Mouse (Mus musculus) kidney, embryonic 14.5 days (tissue): Measurements from ENCODE around the gene Atp5e. TPM values are rescaled to one million over a fixed set of nuclear protein-coding genes. Genes with fewer than 3 reads are reported as not detected.

ENCODE experiments used
- ATAC-seq: fragments of 200-750 bp; cut with Nextera tagmentation; 2 replicates; pipeline ENCODE4 v1.8.0; 2017; ENCODE audit warnings: moderate number of reproducible peaks, mild to moderate bottlenecking, moderate TSS enrichment, moderate library complexity; ENCODE audit not compliant: low FRiP score, low TSS enrichment
- H3K27ac ChIP-seq: fragments of 300-500 bp; sonication (generic); 2 replicates; pipeline ENCODE4 v1.5.1; 2014; ENCODE audit warnings: low read depth, mild to moderate bottlenecking, low read length, moderate library complexity, mixed read lengths
- H3K27me3 ChIP-seq: fragments of 300-500 bp; sonication (generic); 2 replicates; pipeline ENCODE4 v1.6.1; 2014; ENCODE audit warnings: mild to moderate bottlenecking, low read length; ENCODE audit not compliant: control insufficient read depth, insufficient read depth
- H3K36me3 ChIP-seq: fragments of 300-500 bp; sonication (generic); 2 replicates; pipeline ENCODE4 v1.6.1; 2014; ENCODE audit warnings: low read length, mixed read lengths; ENCODE audit not compliant: control insufficient read depth, insufficient read depth
- H3K4me1 ChIP-seq: fragments of 300-500 bp; sonication (generic); 2 replicates; pipeline ENCODE4 v1.6.1; 2014; ENCODE audit warnings: low read length, mixed read lengths; ENCODE audit not compliant: control insufficient read depth, insufficient read depth
- H3K4me2 ChIP-seq: fragments of 300-500 bp; sonication (generic); replicated peaks from 2 replicates; pipeline ENCODE4 v1.6.1; 2014; ENCODE audit warnings: low read depth, mild to moderate bottlenecking, low read length
- H3K4me3 ChIP-seq: fragments of 300-500 bp; sonication (generic); 2 replicates; pipeline ENCODE4 v1.5.1; 2014; ENCODE audit warnings: mild to moderate bottlenecking, low read length
- H3K9ac ChIP-seq: fragments of 300-500 bp; sonication (generic); 2 replicates; pipeline ENCODE4 v1.6.1; 2014; ENCODE audit warnings: low read depth, mild to moderate bottlenecking, low read length, moderate library complexity
- H3K9me3 ChIP-seq: fragments of 300-500 bp; sonication (generic); 2 replicates; pipeline ENCODE4 v1.6.1; 2016; ENCODE audit warnings: low read length; ENCODE audit not compliant: control insufficient read depth
- WGBS: fragments of 180-500 bp; shearing (Covaris S2); extraction: QIAGEN DNeasy Blood & Tissue Kit; methylation state at CpG from one replicate; pipeline ENCODE4 v1.1.7; 2014; 5-methylcytosine and 5-hydroxymethylcytosine counted together
- polyA plus RNA-seq: library from polyadenylated mRNA; unstranded; fragments of >200 nt; fragmentation: Nextera tagmentation; extraction: Ambion mirVana; gene quantifications from 2 replicates; pipeline ENCODE4 v1.2.1, GENCODE M21; 2014

Atp5e gene
- polyA plus RNA-seq, 1 experiment from 2014 or later: 829 TPM

DNA sequence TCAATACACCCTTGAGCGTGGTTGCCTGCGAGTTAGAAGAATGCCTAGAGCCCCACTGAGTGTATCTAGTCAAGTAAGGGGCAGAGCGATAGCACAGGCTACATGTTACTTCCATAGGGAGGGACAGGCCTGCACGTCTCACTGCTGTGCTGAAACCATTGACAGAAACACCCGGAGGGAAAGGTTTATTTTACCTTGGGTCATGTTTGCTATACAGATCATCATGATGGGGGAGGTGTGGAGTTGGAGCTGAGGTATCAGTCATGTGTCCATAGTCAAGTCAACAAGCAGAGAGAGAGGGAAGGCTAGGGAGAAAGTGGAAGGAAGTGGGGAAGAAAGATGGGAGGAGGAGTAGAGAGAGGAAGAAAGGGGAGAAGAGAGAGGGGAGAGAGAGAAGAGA, 23.1 kb upstream of the Atp5e start:
- Histone ChIP-seq H3K9ac (no peak overlapping the region), H3K9me3 (no peaks in the 10 kb centered on the region), H3K4me1 (no peaks in the 10 kb centered on the region), H3K36me3 (no peaks in the 10 kb centered on the region), H3K27me3 (no peaks in the 10 kb centered on the region), H3K4me2 (no peak overlapping the region), H3K4me3 (no peak overlapping the region), H3K27ac (no peak overlapping the region)
- 82% methylated on average over 5 of the region's 5 CpGs for WGBS
- no peak for ATAC-seq

DNA sequence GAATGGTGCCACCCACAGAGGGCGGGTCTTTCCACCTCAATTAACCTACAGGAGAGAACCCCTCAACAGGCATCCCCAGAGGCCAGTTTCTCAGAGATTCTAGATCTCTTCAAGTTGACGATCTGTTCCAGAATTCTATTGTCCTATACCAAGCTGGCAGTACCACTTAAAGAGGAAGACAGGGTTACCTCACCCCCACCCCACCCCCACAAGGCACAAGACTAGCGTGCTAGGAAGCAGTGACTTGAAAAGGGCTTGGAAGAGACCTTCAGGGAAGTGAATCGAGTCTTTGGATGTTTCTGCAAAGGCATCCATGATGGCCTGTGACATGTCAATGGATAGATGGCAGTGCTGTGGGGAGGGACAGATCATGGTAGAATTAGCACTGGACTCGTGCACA, 14.8 kb upstream of the Atp5e start:
- WGBS: 79% methylated on average over 5 of the region's 5 CpGs
- no peak for ATAC-seq
- no peak overlapping the region for H3K27ac ChIP-seq
- H3K9me3 ChIP-seq: no peaks in the 10 kb centered on the region
- no peaks in the 10 kb centered on the region for H3K36me3 ChIP-seq
- no peaks in the 10 kb centered on the region for H3K27me3 ChIP-seq
- H3K4me2 ChIP-seq: no peak overlapping the region
- H3K4me3 ChIP-seq: no peak overlapping the region
- H3K9ac ChIP-seq: no peak overlapping the region
- no peaks in the 10 kb centered on the region for H3K4me1 ChIP-seq

DNA sequence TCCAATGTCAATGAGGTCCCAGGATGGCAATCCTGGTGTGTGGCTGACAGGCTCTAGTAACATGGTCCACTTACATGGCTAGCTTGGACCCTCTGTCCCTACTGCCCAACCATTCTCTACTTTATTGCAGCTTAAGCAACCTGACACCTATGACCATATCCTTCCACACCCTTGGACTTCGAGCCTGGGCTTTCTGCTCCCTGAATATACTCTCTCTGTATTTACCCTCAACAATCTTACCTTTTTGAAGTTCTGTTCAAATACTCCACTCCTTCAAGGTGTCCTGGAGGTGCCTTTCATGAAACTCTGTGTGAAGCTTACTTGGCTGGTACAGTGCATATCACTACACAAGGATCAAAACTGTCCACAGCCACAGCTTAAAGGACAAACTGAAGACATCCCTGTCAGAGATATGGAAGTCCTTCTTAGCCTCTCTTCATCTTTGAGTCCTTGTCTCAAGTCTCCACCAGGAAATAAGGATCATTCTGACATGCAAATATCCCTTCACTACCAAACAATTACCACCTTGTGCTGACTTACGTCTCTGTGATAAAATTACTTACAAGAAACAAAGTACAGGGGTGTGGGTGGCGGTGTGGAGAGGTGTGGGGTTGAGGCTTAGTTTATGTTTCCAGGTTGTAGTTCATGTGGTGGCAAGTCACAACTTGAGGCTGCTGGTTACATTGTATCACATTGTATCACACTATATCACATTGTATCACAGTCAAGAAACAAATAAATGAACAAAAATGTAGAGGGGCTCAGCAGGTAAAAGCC, 13.8 kb upstream of the Atp5e start:
- Histone ChIP-seq H3K4me3 (no peak overlapping the region), H3K27ac (no peak overlapping the region), H3K9me3 (no peaks in the 10 kb centered on the region), H3K9ac (no peak overlapping the region), H3K36me3 (no peaks in the 10 kb centered on the region), H3K4me1 (peaks cover 3% of the 10 kb centered on the region; the same call in 1 of the 2 replicates), H3K27me3 (no peaks in the 10 kb centered on the region), H3K4me2 (no peak overlapping the region)
- WGBS: 60% methylated on average over 3 of the region's 3 CpGs
- no peak for ATAC-seq

DNA sequence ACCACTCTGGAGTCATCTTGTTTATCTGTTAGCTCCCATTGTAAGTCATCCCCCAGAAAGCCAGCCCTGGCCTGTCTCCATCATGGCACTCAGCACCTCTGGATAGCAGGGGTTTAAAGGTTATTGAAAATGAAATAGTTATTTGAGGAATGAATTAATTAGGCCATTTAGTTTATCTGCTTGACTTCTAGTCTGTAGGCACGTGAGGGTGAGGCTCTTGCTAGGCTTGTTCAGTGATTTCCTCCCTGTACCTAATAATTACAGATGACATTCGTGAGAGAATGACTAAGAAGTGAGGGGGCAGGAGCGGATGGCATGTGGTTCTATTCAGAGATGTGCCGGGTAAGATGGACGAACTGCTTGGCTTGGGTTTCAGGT, 9.6 kb upstream of the Atp5e start:
- no peaks in the 10 kb centered on the region for H3K27me3 ChIP-seq
- H3K4me1 ChIP-seq: peaks cover 19% of the 10 kb centered on the region
- 81% methylated on average over 5 of the region's 5 CpGs for WGBS
- ATAC-seq: no peak
- H3K36me3 ChIP-seq: peaks cover 7% of the 10 kb centered on the region; the same call in 1 of the 2 replicates
- peak overlapping the region; percentile 83 for H3K4me3 ChIP-seq
- peak overlapping the region; percentile 70; the same call in 1 of the 2 replicates for H3K27ac ChIP-seq
- peak overlapping the region; percentile 91 for H3K4me2 ChIP-seq
- 0 out of 2 replicates have a peak, but pooled peaks cover 2% of the 10 kb centered on the region for H3K9me3 ChIP-seq
- peak overlapping the region; percentile 51; the same call in 1 of the 2 replicates for H3K9ac ChIP-seq

DNA sequence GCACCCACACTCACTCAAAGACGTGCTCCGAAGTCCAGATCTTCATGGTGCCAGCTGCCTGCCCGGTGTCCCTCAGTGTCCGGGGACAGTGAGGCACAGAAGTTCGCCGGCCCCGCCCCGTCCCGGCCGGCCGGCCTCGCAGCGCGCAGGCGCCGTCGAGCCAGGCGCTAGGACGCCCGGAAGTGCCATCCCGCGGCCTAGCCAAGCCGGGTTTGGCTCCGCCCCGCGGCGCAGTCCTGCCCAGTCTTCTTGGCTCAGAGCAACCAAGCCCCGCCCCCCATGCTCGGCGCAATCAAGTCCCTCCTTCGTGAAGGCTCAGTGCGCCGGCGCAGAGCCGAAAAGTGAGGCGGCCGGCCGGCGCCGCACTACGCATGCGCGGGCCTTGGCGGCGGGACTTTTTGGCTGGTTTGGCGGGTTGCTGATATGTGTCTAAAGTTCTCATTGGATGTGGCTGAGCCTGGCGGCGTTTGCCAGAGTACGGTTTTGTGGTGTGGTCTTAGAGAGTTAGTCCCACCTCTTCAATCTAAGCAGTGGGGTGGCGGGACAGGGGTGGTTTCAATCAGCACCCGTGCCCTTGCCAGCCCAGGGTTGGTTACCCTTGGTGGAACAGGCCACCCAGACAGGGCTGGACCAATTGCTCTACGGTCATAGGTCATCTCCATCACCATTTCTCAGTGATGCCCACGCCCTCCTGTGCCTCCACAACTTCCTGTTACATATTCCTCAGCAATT, 9.1 kb upstream of the Atp5e start, which contains the start of gene Prelid3b:
Prelid3b (minus strand) TSS at position 264 of the 732 bp plus-strand sequence.
- peak within 1 kb of the TSS; percentile 91 for H3K4me2 ChIP-seq
- under 1% methylated on average over 53 of the region's 53 CpGs for WGBS

DNA sequence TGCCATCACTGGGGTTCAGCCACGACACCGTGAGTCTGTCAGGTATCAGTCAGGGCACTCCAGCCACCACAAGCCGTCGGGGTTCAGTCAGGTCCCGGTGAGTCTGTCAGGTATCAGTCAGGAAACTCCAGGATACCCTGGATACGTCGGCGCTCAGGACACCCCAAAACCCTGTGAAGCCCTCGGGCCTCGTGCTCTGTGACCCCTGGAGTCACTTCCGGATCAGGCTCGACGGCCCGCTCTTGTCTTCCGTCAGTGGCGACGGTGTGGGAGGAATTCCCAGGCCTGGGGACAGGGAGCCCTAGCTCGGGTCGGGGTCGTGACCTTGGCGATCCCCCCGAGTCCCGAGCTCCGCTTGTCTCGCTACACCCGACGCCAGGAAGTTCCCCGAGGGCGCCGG, 8.5 kb upstream of the Atp5e start:
- Histone ChIP-seq H3K36me3 (peaks cover 10% of the 10 kb centered on the region; the same call in 1 of the 2 replicates), H3K4me3 (peak overlapping the region; percentile 83), H3K9ac (peak overlapping the region; percentile 80), H3K9me3 (0 out of 2 replicates have a peak, but pooled peaks cover 2% of the 10 kb centered on the region), H3K4me2 (peak overlapping the region; percentile 91), H3K4me1 (peaks cover 19% of the 10 kb centered on the region), H3K27ac (peak overlapping the region; percentile 71; the same call in 1 of the 2 replicates), H3K27me3 (no peaks in the 10 kb centered on the region)
- ATAC-seq: peak; percentile 20; the same call in 1 of the 2 replicates
- WGBS: 8% methylated on average over 30 of the region's 30 CpGs

More for the DNA sequence above, 9.1 kb upstream of the Atp5e start, which contains the start of gene Prelid3b:
- H3K36me3 ChIP-seq: peaks cover 7% of the 10 kb centered on the region; the same call in 1 of the 2 replicates
- H3K4me3 ChIP-seq: peak within 1 kb of the TSS; percentile 83
- H3K27me3 ChIP-seq: no peaks in the 10 kb centered on the region
- H3K9ac ChIP-seq: peak within 1 kb of the TSS; percentile 80
- H3K4me1 ChIP-seq: peaks cover 19% of the 10 kb centered on the region
- peak; percentile 99 for ATAC-seq
- H3K9me3 ChIP-seq: 0 out of 2 replicates have a peak, but pooled peaks cover 2% of the 10 kb centered on the region
- H3K27ac ChIP-seq: peak within 1 kb of the TSS; percentile 71; the same call in 1 of the 2 replicates

DNA sequence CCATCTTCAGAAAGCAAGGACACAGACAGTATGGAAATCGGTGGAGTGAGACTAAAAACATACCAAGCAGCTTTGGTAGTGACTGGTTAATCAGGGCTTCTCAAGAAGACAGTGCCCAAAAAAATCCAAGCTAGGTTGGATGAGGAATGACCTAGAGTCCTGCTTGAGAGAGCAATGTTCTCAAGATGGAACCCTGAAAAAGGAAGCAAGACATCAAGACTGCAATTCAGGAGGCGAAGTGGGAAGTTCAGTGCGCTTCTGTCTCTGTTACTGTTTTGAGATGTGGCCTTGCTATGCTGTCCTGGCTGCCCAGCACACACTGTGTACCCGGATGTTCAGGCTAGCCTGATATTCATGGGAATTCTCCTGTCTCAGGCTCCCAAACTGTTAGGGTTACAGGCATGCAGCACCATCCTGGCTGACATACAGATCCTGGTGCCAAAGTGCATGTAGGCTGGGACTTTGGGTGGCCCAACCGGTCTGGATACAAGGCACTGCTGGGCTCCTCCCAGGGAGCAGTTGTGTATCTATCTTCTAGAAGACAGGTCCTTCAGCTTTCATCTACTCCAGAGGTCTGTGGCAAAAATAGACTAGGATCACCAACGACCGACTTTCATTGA, 7.0 kb upstream of the Atp5e start:
- H3K36me3 ChIP-seq: peaks cover 22% of the 10 kb centered on the region
- ATAC-seq: no peak

DNA sequence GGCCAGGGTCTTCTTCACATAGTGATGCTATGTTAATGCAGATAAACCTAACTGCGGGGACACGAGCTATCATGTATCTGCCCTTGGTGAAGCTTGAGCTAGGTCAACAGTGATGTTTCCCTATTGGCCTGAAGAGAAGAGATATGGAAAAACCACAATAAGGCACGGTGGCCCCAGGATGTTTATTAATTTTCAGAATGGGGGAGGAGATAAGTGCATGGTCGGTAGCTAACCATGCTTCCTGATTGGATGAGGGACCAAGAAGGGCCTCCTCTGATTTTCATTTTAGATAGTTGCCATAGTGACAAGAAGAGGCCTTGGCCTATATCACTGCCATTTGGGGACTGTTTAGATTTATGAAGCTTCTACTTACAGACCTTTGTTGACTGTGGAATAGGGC, 6.4 kb upstream of the Atp5e start:
- no peak overlapping the region for H3K27ac ChIP-seq
- no peak overlapping the region for H3K4me2 ChIP-seq
- ATAC-seq: no peak
- H3K27me3 ChIP-seq: no peaks in the 10 kb centered on the region
- no peak overlapping the region for H3K9ac ChIP-seq
- H3K4me3 ChIP-seq: no peak overlapping the region
- H3K36me3 ChIP-seq: peaks cover 27% of the 10 kb centered on the region
- 79% methylated on average over 4 of the region's 4 CpGs for WGBS
- H3K4me1 ChIP-seq: peaks cover 19% of the 10 kb centered on the region
- H3K9me3 ChIP-seq: 0 out of 2 replicates have a peak, but pooled peaks cover 2% of the 10 kb centered on the region

More for the DNA sequence above, 7.0 kb upstream of the Atp5e start:
- H3K27ac ChIP-seq: no peak overlapping the region
- H3K4me3 ChIP-seq: no peak overlapping the region
- WGBS: 92% methylated on average over 7 of the region's 7 CpGs
- no peak overlapping the region for H3K4me2 ChIP-seq
- H3K9me3 ChIP-seq: 0 out of 2 replicates have a peak, but pooled peaks cover 2% of the 10 kb centered on the region
- peaks cover 19% of the 10 kb centered on the region for H3K4me1 ChIP-seq
- no peak overlapping the region for H3K9ac ChIP-seq
- no peaks in the 10 kb centered on the region for H3K27me3 ChIP-seq
